Mouse (Mus musculus) neural tube, embryonic 10.5 days (tissue): Measurements from ENCODE around the gene Bok.

Experiments used
- DNase-seq: peaks from one replicate; pipeline ENCODE4 v3.0.0-alpha.2; 2017; ENCODE audit warnings: low spot score; ENCODE audit errors: extremely low spot score

Gene Bok

DNA sequence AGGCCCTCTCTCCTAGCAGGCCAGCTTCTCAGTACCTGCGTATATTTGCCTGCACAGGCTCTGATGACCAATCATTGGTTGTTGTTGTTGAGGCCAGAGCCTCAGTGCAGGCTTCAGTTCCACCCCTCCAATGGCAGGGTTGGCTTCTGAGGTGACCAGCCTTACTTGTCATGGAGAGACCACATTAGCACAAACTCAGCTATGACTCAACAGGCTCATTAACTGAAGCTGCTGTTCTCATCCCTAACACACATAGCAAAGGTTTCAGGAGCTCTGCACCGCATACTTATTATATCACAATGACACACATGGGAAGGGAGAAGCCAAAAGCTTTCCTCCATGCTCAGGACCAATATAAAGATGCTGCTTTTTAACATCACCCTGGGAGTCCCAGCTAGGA is 55.2 kb downstream of the Bok start:
- no peak for DNase-seq

DNA sequence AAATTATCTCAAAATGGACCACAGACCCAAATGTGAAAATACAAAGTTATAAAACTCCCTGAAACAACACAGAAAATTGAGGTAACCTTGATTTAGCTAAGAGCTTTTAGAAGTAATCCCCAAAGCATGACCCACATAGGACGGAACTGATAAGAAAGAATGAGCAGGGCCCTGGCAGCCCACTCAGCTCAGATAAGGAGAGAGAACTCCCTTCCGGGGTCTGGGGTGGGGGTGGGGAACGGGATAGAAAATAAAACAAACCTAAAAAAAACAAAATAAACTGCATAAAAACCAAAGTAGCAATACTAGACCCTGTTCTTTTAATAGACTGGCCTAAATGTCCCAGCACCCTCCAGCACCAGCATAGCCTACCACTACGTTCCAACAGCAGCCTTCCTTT is 56.5 kb downstream of the Bok start:
- DNase-seq, result no peak

DNA sequence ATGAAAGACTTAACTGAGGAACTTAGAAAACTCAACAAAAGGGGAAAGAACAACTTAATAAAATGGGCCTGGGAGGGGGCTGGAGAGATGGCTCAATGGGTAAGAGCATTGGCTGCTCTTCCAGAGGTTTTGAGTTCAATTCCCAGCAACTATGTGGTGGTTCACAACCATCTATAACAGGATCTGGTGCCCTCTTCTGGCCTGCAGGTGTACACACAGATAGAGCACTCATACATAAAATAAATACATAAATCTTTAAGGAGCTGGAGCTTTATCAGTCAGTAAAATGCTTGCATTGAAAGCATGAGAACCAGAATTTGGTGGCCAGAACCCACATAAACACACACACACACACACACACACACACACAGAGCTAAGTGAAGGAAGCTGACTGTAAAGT is 57.5 kb downstream of the Bok start:
- DNase-seq, result no peak
